Mouse (Mus musculus) heart, adult 2 months (tissue): ENCODE results near the gene Acox1. TPM values are rescaled to one million over a fixed set of nuclear protein-coding genes. Genes with fewer than 3 reads are reported as not detected.

Source experiments
- DNase-seq, 2 experiments: peaks; one replicate each; pipeline ENCODE4 v3.0.0; 2021
- H3K27ac ChIP-seq: fragments of 200-600 bp; 2 replicates; pipeline ENCODE4 v1.8.1; 2022
- H3K27me3 ChIP-seq: fragments of 200-500 bp; 2 replicates; pipeline ENCODE4 v1.6.1; 2012; ENCODE audit warnings: mild to moderate bottlenecking, low read length, inconsistent platforms, mixed read lengths; ENCODE audit not compliant: control insufficient read depth, insufficient read depth
- H3K36me3 ChIP-seq: fragments of 200-500 bp; 2 replicates; pipeline ENCODE4 v1.6.1; 2012; ENCODE audit warnings: low read length, inconsistent platforms; ENCODE audit not compliant: control insufficient read depth, insufficient read depth
- H3K4me1 ChIP-seq: fragments of 200-500 bp; 2 replicates; pipeline ENCODE4 v1.6.1; 2011; ENCODE audit warnings: low read length; ENCODE audit not compliant: control insufficient read depth, insufficient read depth
- H3K4me3 ChIP-seq: fragments of 200-600 bp; 2 replicates; pipeline ENCODE4 v1.8.1; 2022
- H3K79me2 ChIP-seq: fragments of 200-500 bp; replicated peaks from 2 replicates; pipeline ENCODE4 v1.6.1; 2012; ENCODE audit warnings: mild to moderate bottlenecking, inconsistent platforms, low read length, moderate library complexity, mixed read lengths; ENCODE audit not compliant: control insufficient read depth, insufficient read depth
- H3K9ac ChIP-seq: fragments of 200-500 bp; 2 replicates; pipeline ENCODE4 v1.6.1; 2012; ENCODE audit warnings: low read depth, mild to moderate bottlenecking, control low read depth, inconsistent platforms, low read length, mixed read lengths
- CTCF ChIP-seq: fragments of 200-600 bp; IDR thresholded peaks from 2 replicates; pipeline ENCODE4 v1.8.1; 2022; ENCODE audit warnings: antibody characterized with exemption, mild to moderate bottlenecking, moderate library complexity
- EP300 ChIP-seq: fragments of 200-500 bp; IDR thresholded peaks from 2 replicates; pipeline ENCODE4 v1.6.1; 2011; ENCODE audit warnings: low read depth, low read length, control low read depth; ENCODE audit not compliant: insufficient read depth
- POLR2A ChIP-seq: fragments of 200-500 bp; IDR thresholded peaks from 2 replicates; pipeline ENCODE4 v1.6.1; 2011; ENCODE audit warnings: mild to moderate bottlenecking, low read depth, low read length, control low read depth; ENCODE audit not compliant: insufficient read depth
- WGBS: fragments of 180-500 bp; shearing (Covaris S2); methylation state at CpG from one replicate; pipeline ENCODE4 v1.1.7; 2018; 5-methylcytosine and 5-hydroxymethylcytosine counted together
- intact Hi-C: fragments of 180-260 bp; cut with DNase I; formaldehyde crosslinking; loops from one replicate; pipeline ENCODE4 v1.15.1; 2025
- polyA plus RNA-seq: library from polyadenylated mRNA; depleted of rRNA; stranded (reverse); fragments of >200 nt; gene quantifications from 2 replicates; pipeline ENCODE4 v1.2.3, GENCODE M21; 2012
- total RNA-seq, 2 experiments: library from RNA; stranded (reverse); gene quantifications; 2 replicates each; pipeline ENCODE4 v1.2.3; 2021

Gene Acox1
- total and polyA plus RNA-seq, 3 experiments: 134 to 195 (median 159) TPM

DNA sequence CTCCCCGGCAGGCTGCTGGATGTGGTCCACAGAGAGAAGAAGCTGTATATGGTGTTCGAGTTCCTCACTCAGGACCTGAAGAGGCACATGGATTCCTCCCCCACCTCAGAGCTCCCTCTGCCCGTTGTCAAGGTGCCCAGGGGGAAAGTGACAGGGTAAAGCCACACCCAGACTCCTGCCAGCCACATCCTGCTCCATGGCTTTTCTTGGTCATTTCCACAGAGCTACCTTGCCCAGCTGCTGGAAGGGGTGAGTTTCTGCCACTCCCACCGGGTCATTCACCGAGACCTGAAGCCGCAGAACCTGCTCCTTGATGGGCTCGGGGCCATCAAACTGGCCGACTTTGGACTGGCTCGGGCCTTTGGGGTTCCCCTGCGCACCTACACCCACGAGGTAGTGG lies 17.7 kb upstream of the Acox1 start:
- Histone ChIP-seq H3K4me1 (peaks cover 20% of the 10 kb centered on the region), H3K9ac (no peak overlapping the region), H3K27me3 (no peaks in the 10 kb centered on the region), H3K79me2 (no peaks in the 10 kb centered on the region), H3K27ac (no peak overlapping the region), H3K4me3 (no peak overlapping the region), H3K36me3 (no peaks in the 10 kb centered on the region)
- intact Hi-C loops: loop anchor here (5.0 kb wide), 1 partner anchor 134 kb away; no protein-coding TSS in a partner anchor
- no peak for DNase-seq
- TF ChIP-seq POLR2A: no peak
- no peak for TF ChIP-seq CTCF
- no peak for TF ChIP-seq EP300
- WGBS: 83% methylated on average over 11 of the region's 11 CpGs

- H3K4me1 ChIP-seq: peaks cover 20% of the 10 kb centered on the region
- DNase-seq: no peak
- no peak overlapping the region for H3K9ac ChIP-seq
- no peak overlapping the region for H3K4me3 ChIP-seq
- H3K27ac ChIP-seq: no peak overlapping the region
- no peaks in the 10 kb centered on the region for H3K27me3 ChIP-seq
- 94% methylated on average over 6 of the region's 6 CpGs for WGBS
- no peaks in the 10 kb centered on the region for H3K79me2 ChIP-seq
- TF ChIP-seq EP300 (no peak), POLR2A (no peak), CTCF (no peak)
- intact Hi-C loops: loop anchor here (5.0 kb wide), 1 partner anchor 134 kb away; no protein-coding TSS in a partner anchor
- H3K36me3 ChIP-seq: no peaks in the 10 kb centered on the region
These were observed 17.1 kb upstream of the Acox1 start for GRCm38 (mm10) chr11:116215991-116216390.

DNA sequence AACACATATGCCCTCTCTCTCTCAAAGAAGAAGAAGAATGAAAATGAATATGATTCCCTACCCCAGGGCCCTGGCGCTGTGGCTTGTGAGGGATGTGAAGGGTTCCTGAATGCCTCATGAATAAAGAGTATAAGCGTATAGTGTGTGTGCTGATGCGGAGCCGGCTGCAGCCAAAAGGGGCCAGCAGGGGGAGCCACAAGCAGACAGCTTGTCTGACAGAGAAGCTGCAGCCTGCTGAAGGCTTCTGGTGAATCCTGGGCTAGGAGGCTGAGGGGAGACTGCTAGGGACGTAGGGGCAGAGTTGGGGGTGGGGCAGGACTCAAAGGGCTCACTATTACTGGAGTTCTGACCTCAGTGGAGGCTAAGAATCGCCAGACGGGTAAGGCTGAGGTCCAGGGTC lies 16.3 kb upstream of the Acox1 start:
- Histone ChIP-seq H3K27me3 (no peaks in the 10 kb centered on the region), H3K27ac (no peak overlapping the region), H3K36me3 (no peaks in the 10 kb centered on the region), H3K9ac (no peak overlapping the region), H3K4me3 (no peak overlapping the region), H3K4me1 (peaks cover 20% of the 10 kb centered on the region), H3K79me2 (no peaks in the 10 kb centered on the region)
- WGBS: 93% methylated on average over 7 of the region's 7 CpGs
- TF ChIP-seq CTCF (peak; percentile 44), EP300 (no peak)
- no peak for DNase-seq
- intact Hi-C loops: loop anchor here (5.0 kb wide), 1 partner anchor 133 kb away; no protein-coding TSS in a partner anchor

GRCm38 (mm10) chr11:116213877-116214510 lies 15.1 kb upstream of the Acox1 start:
- Histone ChIP-seq H3K27me3 (no peaks in the 10 kb centered on the region), H3K27ac (no peak overlapping the region), H3K4me1 (peaks cover 14% of the 10 kb centered on the region), H3K79me2 (no peaks in the 10 kb centered on the region), H3K9ac (no peak overlapping the region), H3K36me3 (no peaks in the 10 kb centered on the region), H3K4me3 (no peak overlapping the region)
- no peak for DNase-seq
- no peak for TF ChIP-seq POLR2A
- TF ChIP-seq CTCF: no peak
- no peak for TF ChIP-seq EP300
- intact Hi-C loops: no loop called here
- 78% methylated on average over 13 of the region's 13 CpGs for WGBS

DNA sequence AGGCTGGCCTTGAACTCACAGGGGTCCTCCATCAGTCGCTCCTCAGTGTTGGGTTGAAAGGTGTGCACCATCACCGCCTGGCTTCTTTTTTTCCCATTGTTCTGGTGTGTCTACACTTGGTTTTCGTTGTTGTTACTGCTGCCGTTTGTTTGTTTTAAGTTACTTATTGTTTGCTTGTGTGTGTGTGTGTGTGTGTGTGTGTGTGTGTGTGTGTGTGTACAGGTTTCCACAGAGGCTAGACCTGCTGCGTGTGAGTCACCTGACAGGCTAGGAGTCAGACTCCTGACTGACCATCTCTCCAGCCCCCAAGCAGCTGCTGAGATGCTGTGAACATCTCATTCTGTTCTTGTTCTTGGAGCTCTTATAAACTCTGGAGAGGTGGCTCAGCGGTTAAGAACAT lies 14.0 kb upstream of the Acox1 start:
- intact Hi-C loops: no loop called here

DNA sequence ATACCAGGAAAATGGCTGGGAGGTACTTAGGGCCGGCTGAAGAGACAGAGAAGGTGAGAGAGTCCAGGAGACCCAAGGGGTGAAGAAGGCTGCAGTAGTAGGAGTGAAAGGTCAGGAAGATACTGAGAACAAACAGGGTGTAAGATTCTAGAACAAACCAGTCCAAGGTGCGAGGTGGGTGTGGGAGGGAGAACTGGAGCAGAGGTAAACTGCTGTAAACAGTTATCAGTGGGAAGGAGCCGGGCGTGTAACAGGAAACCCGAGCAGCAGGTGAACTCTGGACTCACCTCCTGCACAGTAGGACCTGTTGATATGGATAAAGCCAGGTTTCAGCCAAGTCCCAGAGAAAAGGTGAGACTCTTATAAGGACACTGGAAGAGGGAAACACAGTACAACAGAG lies 11.9 kb upstream of the Acox1 start:
- Histone ChIP-seq H3K4me3 (no peak overlapping the region), H3K27me3 (no peaks in the 10 kb centered on the region), H3K79me2 (no peaks in the 10 kb centered on the region), H3K36me3 (no peaks in the 10 kb centered on the region), H3K9ac (no peak overlapping the region), H3K4me1 (no peaks in the 10 kb centered on the region), H3K27ac (no peak overlapping the region)
- no peak for TF ChIP-seq POLR2A
- TF ChIP-seq EP300: no peak
- no peak for TF ChIP-seq CTCF
- no peak for DNase-seq
- intact Hi-C loops: no loop called here
- 71% methylated on average over 5 of the region's 5 CpGs for WGBS

More for the DNA sequence above, 14.0 kb upstream of the Acox1 start:
- no peak overlapping the region for H3K4me3 ChIP-seq
- no peaks in the 10 kb centered on the region for H3K27me3 ChIP-seq
- 94% methylated on average over 6 of the region's 6 CpGs for WGBS
- DNase-seq: no peak
- no peak overlapping the region for H3K27ac ChIP-seq
- H3K79me2 ChIP-seq: no peaks in the 10 kb centered on the region
- peaks cover 4% of the 10 kb centered on the region for H3K4me1 ChIP-seq
- no peaks in the 10 kb centered on the region for H3K36me3 ChIP-seq
- TF ChIP-seq POLR2A (no peak), EP300 (no peak), CTCF (no peak)
- no peak overlapping the region for H3K9ac ChIP-seq

DNA sequence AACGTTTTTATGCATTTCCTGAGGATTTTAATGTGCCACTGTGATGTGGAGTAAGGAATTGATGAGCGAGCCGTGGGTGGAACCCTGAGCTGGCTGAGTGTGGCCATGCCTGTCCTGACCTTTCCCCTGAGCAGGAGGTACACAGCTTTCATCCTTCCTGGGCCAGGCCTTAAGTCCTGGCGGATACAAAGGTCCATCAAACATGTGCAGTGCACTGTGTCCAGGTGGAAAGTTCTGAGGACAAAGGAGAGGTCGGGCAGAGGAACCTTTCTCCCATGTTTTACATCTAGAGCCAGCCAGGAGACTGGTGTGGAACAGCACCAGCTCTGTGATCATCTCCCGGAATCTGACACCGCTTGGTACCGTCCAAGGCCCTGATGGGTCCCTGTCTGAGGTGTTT lies 10.4 kb upstream of the Acox1 start:
- H3K79me2 ChIP-seq: no peaks in the 10 kb centered on the region
- DNase-seq: no peak
- WGBS: 78% methylated on average over 8 of the region's 8 CpGs
- H3K4me1 ChIP-seq: no peaks in the 10 kb centered on the region
- no peaks in the 10 kb centered on the region for H3K36me3 ChIP-seq
- no peak overlapping the region for H3K4me3 ChIP-seq
- intact Hi-C loops: no loop called here
- H3K27ac ChIP-seq: no peak overlapping the region
- no peak overlapping the region for H3K9ac ChIP-seq
- TF ChIP-seq EP300: no peak
- TF ChIP-seq POLR2A: no peak
- no peak for TF ChIP-seq CTCF
- no peaks in the 10 kb centered on the region for H3K27me3 ChIP-seq
